Mouse (Mus musculus) limb, embryonic 12.5 days (tissue): ENCODE measurements around the gene Nans. TPM values are rescaled to one million over a fixed set of nuclear protein-coding genes. Genes with fewer than 3 reads are reported as not detected.

ENCODE experiments used
- ATAC-seq: fragments of 200-750 bp; cut with Nextera tagmentation; 2 replicates; pipeline ENCODE4 v1.8.0; 2017; ENCODE audit warnings: low read depth, moderate TSS enrichment; ENCODE audit not compliant: insufficient number of reproducible peaks, insufficient read depth, low FRiP score, low TSS enrichment
- H3K27ac ChIP-seq: fragments of 300-500 bp; sonication (generic); 2 replicates; pipeline ENCODE4 v1.5.1; 2016; ENCODE audit warnings: mild to moderate bottlenecking, moderate library complexity
- H3K27me3 ChIP-seq: fragments of 300-500 bp; sonication (generic); 2 replicates; pipeline ENCODE4 v1.6.1; 2016; ENCODE audit warnings: mild to moderate bottlenecking, moderate library complexity
- H3K36me3 ChIP-seq: fragments of 300-500 bp; sonication (generic); 2 replicates; pipeline ENCODE4 v1.6.1; 2016; ENCODE audit warnings: mild to moderate bottlenecking, moderate library complexity
- H3K4me1 ChIP-seq: fragments of 300-500 bp; sonication (generic); replicated peaks from 2 replicates; pipeline ENCODE4 v1.6.1; 2016
- H3K4me2 ChIP-seq: fragments of 300-500 bp; sonication (generic); 2 replicates; pipeline ENCODE4 v1.6.1; 2016; ENCODE audit warnings: mild to moderate bottlenecking, moderate library complexity
- H3K4me3 ChIP-seq: fragments of 300-500 bp; sonication (generic); replicated peaks from 2 replicates; pipeline ENCODE4 v1.5.1; 2016; ENCODE audit warnings: mild to moderate bottlenecking
- H3K9ac ChIP-seq: fragments of 300-500 bp; sonication (generic); replicated peaks from 2 replicates; pipeline ENCODE4 v1.6.1; 2016; ENCODE audit warnings: mild to moderate bottlenecking, moderate library complexity
- H3K9me3 ChIP-seq: fragments of 300-500 bp; sonication (generic); 2 replicates; pipeline ENCODE4 v1.6.1; 2016; ENCODE audit warnings: mild to moderate bottlenecking, moderate library complexity
- WGBS: fragments of 180-500 bp; shearing (Covaris S2); methylation state at CpG from one replicate; pipeline ENCODE4 v1.1.7; 2016; 5-methylcytosine and 5-hydroxymethylcytosine counted together
- polyA plus RNA-seq: library from polyadenylated mRNA; unstranded; fragments of >200 nt; fragmentation: Nextera tagmentation; extraction: Ambion mirVana; gene quantifications from 2 replicates; pipeline ENCODE4 v1.2.1, GENCODE M21; 2016

Gene Nans
- polyA plus RNA-seq, 1 experiment from 2014 or later = 91.0 TPM

- H3K27ac ChIP-seq = no peak overlapping the region
- no peaks in the 10 kb centered on the region for H3K9me3 ChIP-seq
- no peak for ATAC-seq
- H3K4me1 ChIP-seq = peaks cover 7% of the 10 kb centered on the region; the same call in 1 of the 2 replicates
- peaks cover 18% of the 10 kb centered on the region for H3K36me3 ChIP-seq
- peak overlapping the region; percentile 90 for H3K4me2 ChIP-seq
- WGBS = 11% methylated on average over 16 of the region's 16 CpGs
- peak overlapping the region; percentile 66 for H3K4me3 ChIP-seq
- H3K27me3 ChIP-seq = peaks cover 23% of the 10 kb centered on the region
- H3K9ac ChIP-seq = no peak overlapping the region
Measured at GRCm38 (mm10) chr4:46507736-46508460, 18.9 kb downstream of the Nans start.

- H3K9me3 ChIP-seq = no peaks in the 10 kb centered on the region
- no peak overlapping the region for H3K27ac ChIP-seq
- 0 out of 2 replicates have a peak, but pooled peaks have one; percentile 42 for ATAC-seq
- 84% methylated on average over 2 of the region's 2 CpGs for WGBS
- H3K4me1 ChIP-seq = peaks cover 9% of the 10 kb centered on the region
- H3K4me2 ChIP-seq = no peak overlapping the region
- no peaks in the 10 kb centered on the region; the same call in 1 of the 2 replicates for H3K27me3 ChIP-seq
- H3K4me3 ChIP-seq = no peak overlapping the region
- H3K9ac ChIP-seq = no peak overlapping the region
- no peaks in the 10 kb centered on the region for H3K36me3 ChIP-seq
Measured at GRCm38 (mm10) chr4:46520491-46520890, 31.4 kb downstream of the Nans start.

GRCm38 (mm10) chr4:46521457-46521856, 32.4 kb downstream of the Nans start:
- Histone ChIP-seq H3K4me1 (peaks cover 9% of the 10 kb centered on the region), H3K9ac (no peak overlapping the region), H3K9me3 (no peaks in the 10 kb centered on the region), H3K27me3 (peaks cover 2% of the 10 kb centered on the region; the same call in 1 of the 2 replicates), H3K36me3 (no peaks in the 10 kb centered on the region), H3K27ac (no peak overlapping the region), H3K4me3 (no peak overlapping the region), H3K4me2 (no peak overlapping the region)
- WGBS = 76% methylated on average over 10 of the region's 10 CpGs
- ATAC-seq = no peak

DNA sequence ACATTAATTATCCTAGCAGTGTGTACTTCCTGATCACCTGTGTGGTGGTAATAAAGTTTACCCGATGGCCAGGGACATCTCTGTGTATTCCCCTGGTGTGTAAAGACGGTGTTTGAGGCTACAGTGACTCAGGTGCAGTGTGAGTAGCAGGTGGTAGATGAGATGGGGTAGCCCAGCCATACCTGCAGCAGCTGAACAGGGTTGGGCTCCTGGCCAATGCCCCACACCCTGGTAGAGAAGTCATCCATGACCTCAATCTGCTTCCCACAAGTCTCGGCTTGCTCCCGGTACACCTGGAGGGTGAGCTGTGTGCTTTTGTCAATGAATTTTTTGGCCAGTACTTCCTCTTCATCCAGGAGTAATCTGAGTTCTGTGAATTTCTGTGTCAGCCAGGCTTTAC, 34.3 kb downstream of the Nans start:
- no peak overlapping the region for H3K4me2 ChIP-seq
- H3K9me3 ChIP-seq = no peaks in the 10 kb centered on the region
- H3K36me3 ChIP-seq = no peaks in the 10 kb centered on the region
- H3K27me3 ChIP-seq = peaks cover 7% of the 10 kb centered on the region
- 73% methylated on average over 4 of the region's 4 CpGs for WGBS
- no peak for ATAC-seq
- H3K4me3 ChIP-seq = no peak overlapping the region
- H3K27ac ChIP-seq = no peak overlapping the region
- no peak overlapping the region for H3K9ac ChIP-seq
- H3K4me1 ChIP-seq = peaks cover 14% of the 10 kb centered on the region

DNA sequence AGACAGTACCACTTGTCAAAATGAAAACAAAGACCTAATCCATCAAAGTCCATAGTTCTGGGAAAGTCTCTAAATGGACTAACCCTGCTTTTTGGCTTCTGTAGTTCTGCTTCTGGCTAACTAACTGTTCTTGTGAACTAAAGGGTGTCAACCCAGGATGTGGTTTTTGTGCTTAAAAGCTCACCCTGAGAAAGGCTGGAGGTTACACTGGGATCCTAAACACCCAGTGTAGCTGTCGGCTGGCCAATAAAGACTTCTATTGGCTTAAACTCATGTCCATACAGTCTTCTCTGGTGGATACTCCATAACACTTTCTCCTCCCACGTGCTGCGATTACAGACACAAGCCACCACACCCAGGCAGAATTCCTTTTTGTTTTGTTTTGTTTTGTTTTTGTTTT, 37.2 kb downstream of the Nans start:
- WGBS = 89% methylated on average over 3 of the region's 3 CpGs
- H3K27me3 ChIP-seq = peaks cover 7% of the 10 kb centered on the region; the same call in 1 of the 2 replicates
- H3K9me3 ChIP-seq = no peaks in the 10 kb centered on the region
- no peak for ATAC-seq
- H3K9ac ChIP-seq = no peak overlapping the region
- H3K27ac ChIP-seq = no peak overlapping the region
- no peaks in the 10 kb centered on the region for H3K36me3 ChIP-seq
- H3K4me3 ChIP-seq = no peak overlapping the region
- no peak overlapping the region for H3K4me2 ChIP-seq
- H3K4me1 ChIP-seq = peaks cover 5% of the 10 kb centered on the region; the same call in 1 of the 2 replicates

GRCm38 (mm10) chr4:46526798-46527557, 37.9 kb downstream of the Nans start:
- H3K27ac ChIP-seq = no peak overlapping the region
- 33% methylated on average over 17 of the region's 17 CpGs for WGBS
- H3K9me3 ChIP-seq = no peaks in the 10 kb centered on the region
- H3K27me3 ChIP-seq = peaks cover 7% of the 10 kb centered on the region; the same call in 1 of the 2 replicates
- H3K4me2 ChIP-seq = peak overlapping the region; percentile 54
- peak overlapping the region; percentile 26 for H3K4me3 ChIP-seq
- H3K9ac ChIP-seq = 0 out of 2 replicates have a peak overlapping the region, but pooled peaks have one; percentile 47
- no peaks in the 10 kb centered on the region for H3K36me3 ChIP-seq
- ATAC-seq = no peak; the same call in 1 of the 2 replicates
- peaks cover 5% of the 10 kb centered on the region; the same call in 1 of the 2 replicates for H3K4me1 ChIP-seq

GRCm38 (mm10) chr4:46527558-46527926, 38.5 kb downstream of the Nans start:
- no peak overlapping the region for H3K27ac ChIP-seq
- peak; percentile 79; the same call in 1 of the 2 replicates for ATAC-seq
- H3K4me2 ChIP-seq = peak overlapping the region; percentile 54
- H3K36me3 ChIP-seq = no peaks in the 10 kb centered on the region
- H3K4me3 ChIP-seq = peak overlapping the region; percentile 26
- WGBS = 3% methylated on average over 6 of the region's 7 CpGs
- peak overlapping the region; percentile 47; the same call in 1 of the 2 replicates for H3K9ac ChIP-seq
- no peaks in the 10 kb centered on the region for H3K9me3 ChIP-seq
- peaks cover 10% of the 10 kb centered on the region for H3K27me3 ChIP-seq
- H3K4me1 ChIP-seq = peaks cover 5% of the 10 kb centered on the region; the same call in 1 of the 2 replicates

GRCm38 (mm10) chr4:46529722-46530121, 40.7 kb downstream of the Nans start:
- Histone ChIP-seq H3K36me3 (no peaks in the 10 kb centered on the region), H3K4me1 (peaks cover 14% of the 10 kb centered on the region; the same call in 1 of the 2 replicates), H3K4me2 (no peak overlapping the region), H3K4me3 (no peak overlapping the region), H3K9me3 (no peaks in the 10 kb centered on the region), H3K27me3 (peaks cover 32% of the 10 kb centered on the region), H3K9ac (no peak overlapping the region), H3K27ac (no peak overlapping the region)
- 38% methylated on average over 7 of the region's 7 CpGs for WGBS
- ATAC-seq = no peak

DNA sequence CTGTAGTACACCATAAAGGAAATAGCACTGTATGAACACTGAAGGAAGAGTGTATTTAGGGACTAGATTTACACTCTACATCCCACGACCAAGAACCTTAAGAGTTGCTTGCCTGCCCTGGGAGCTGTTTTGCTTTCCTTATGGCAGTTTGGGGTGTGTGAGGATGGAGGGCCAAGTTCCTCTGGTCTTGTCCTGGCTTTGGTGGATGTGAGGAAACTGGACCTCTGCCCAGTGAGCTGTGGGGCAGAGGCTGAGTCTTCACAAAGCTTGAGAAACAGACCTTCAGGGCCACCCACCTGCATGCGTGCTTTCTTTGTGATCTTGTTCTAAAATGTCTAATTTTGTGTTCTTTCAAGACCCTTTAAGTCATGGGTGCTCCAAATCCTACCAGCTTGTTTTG, 43.5 kb downstream of the Nans start:
- no peak overlapping the region for H3K27ac ChIP-seq
- no peak overlapping the region for H3K4me3 ChIP-seq
- H3K4me1 ChIP-seq = peaks cover 15% of the 10 kb centered on the region; the same call in 1 of the 2 replicates
- peaks cover 52% of the 10 kb centered on the region for H3K27me3 ChIP-seq
- no peak overlapping the region for H3K4me2 ChIP-seq
- no peak for ATAC-seq
- H3K36me3 ChIP-seq = no peaks in the 10 kb centered on the region
- 79% methylated on average over 2 of the region's 2 CpGs for WGBS
- no peaks in the 10 kb centered on the region for H3K9me3 ChIP-seq
- H3K9ac ChIP-seq = no peak overlapping the region

GRCm38 (mm10) chr4:46532926-46533325, 43.9 kb downstream of the Nans start:
- H3K36me3 ChIP-seq = no peaks in the 10 kb centered on the region
- no peak overlapping the region for H3K4me2 ChIP-seq
- no peak overlapping the region for H3K9ac ChIP-seq
- WGBS = 76% methylated on average over 7 of the region's 7 CpGs
- no peaks in the 10 kb centered on the region for H3K9me3 ChIP-seq
- no peak for ATAC-seq
- peaks cover 56% of the 10 kb centered on the region for H3K27me3 ChIP-seq
- no peak overlapping the region for H3K4me3 ChIP-seq
- H3K27ac ChIP-seq = no peak overlapping the region
- peaks cover 14% of the 10 kb centered on the region; the same call in 1 of the 2 replicates for H3K4me1 ChIP-seq
